Mouse (Mus musculus): Measurements from ENCODE around the gene Mpv17l2.

DNA sequence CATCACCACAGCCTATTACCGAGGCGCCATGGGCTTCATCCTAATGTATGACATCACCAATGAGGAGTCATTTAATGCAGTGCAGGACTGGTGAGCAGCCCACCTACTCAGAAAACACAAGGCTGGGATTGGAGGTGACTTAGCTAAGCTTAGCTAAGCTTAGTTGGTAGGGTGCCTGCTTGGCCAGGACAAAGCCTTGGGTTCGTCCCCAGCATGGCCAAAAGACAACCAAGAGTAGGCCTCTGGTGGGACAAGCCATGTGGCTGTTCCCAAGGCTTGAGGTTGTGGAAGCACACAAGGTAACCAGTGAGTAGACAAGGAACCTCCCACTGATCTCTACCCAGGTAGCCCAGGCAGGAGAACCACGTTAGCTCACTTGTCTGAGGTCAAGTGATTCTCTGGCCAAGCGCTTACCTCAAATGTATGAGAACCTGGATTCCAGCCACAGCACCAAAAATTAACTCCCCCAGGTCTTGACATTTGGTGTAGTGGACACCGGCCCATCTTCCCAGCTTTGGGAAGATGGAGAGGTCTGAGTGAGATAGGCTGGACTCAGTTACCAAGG lies 4.2 kb downstream of the Mpv17l2 start:
- TF ChIP-seq CTCF (IDR thresholded peaks at IDR 0.05; ENCODE audit: control insufficient read depth, insufficient read depth, insufficient read length) (no peak), CEBPB (IDR thresholded peaks at IDR 0.05; ENCODE audit: low read depth) (no peak), MAX (IDR thresholded peaks at IDR 0.05) (no peak), MYOD1 (IDR thresholded peaks at IDR 0.05; ENCODE audit: control insufficient read depth, insufficient read length, low read depth) (no peak)

Measured in C2C12 (cell line).